Mouse (Mus musculus) hindbrain, embryonic 11.5 days (tissue): Measurements from ENCODE around the gene Mrgprg. TPM values are rescaled to one million over a fixed set of nuclear protein-coding genes. Genes with fewer than 3 reads are reported as not detected.
A peak's percentile ranks its signal among the peaks of the same experiment; 100 is the strongest.

ENCODE experiments used
- ATAC-seq: fragments of 200-750 bp; cut with Nextera tagmentation; 2 replicates; pipeline ENCODE4 v1.8.0; 2017; ENCODE audit warnings: mild to moderate bottlenecking, moderate TSS enrichment, moderate library complexity; ENCODE audit not compliant: low FRiP score
- DNase-seq: peaks from one replicate; pipeline ENCODE4 v3.0.0-alpha.2; 2015; ENCODE audit warnings: low spot score
- H3K27ac ChIP-seq: fragments of 300-500 bp; sonication (generic); 2 replicates; pipeline ENCODE4 v1.5.1; 2014; ENCODE audit warnings: mild to moderate bottlenecking, low read depth, low read length
- H3K27me3 ChIP-seq: fragments of 300-500 bp; sonication (generic); 2 replicates; pipeline ENCODE4 v1.6.1; 2014; ENCODE audit warnings: mild to moderate bottlenecking, low read length, moderate library complexity, mixed read lengths; ENCODE audit not compliant: control insufficient read depth, insufficient read depth
- H3K36me3 ChIP-seq: fragments of 300-500 bp; sonication (generic); 2 replicates; pipeline ENCODE4 v1.6.1; 2014; ENCODE audit warnings: mild to moderate bottlenecking, low read length, moderate library complexity, mixed read lengths; ENCODE audit not compliant: control insufficient read depth, insufficient read depth
- H3K4me1 ChIP-seq: fragments of 300-500 bp; sonication (generic); replicated peaks from 2 replicates; pipeline ENCODE4 v1.6.1; 2014; ENCODE audit warnings: low read length, mixed read lengths; ENCODE audit not compliant: control insufficient read depth, insufficient read depth
- H3K4me2 ChIP-seq: fragments of 300-500 bp; sonication (generic); replicated peaks from 2 replicates; pipeline ENCODE4 v1.6.1; 2014; ENCODE audit warnings: mild to moderate bottlenecking, low read depth, low read length
- H3K4me3 ChIP-seq: fragments of 300-500 bp; sonication (generic); 2 replicates; pipeline ENCODE4 v1.5.1; 2014; ENCODE audit warnings: low read depth, low read length
- H3K9ac ChIP-seq: fragments of 300-500 bp; sonication (generic); 2 replicates; pipeline ENCODE4 v1.6.1; 2014; ENCODE audit warnings: low read depth, low read length
- H3K9me3 ChIP-seq: fragments of 300-500 bp; sonication (generic); 2 replicates; pipeline ENCODE4 v1.6.1; 2016; ENCODE audit warnings: low read length; ENCODE audit not compliant: control insufficient read depth
- WGBS: fragments of 180-500 bp; shearing (Covaris S2); extraction: QIAGEN DNeasy Blood & Tissue Kit; methylation state at CpG from one replicate; pipeline ENCODE4 v1.1.7; 2014; 5-methylcytosine and 5-hydroxymethylcytosine counted together
- polyA plus RNA-seq: library from polyadenylated mRNA; unstranded; fragments of >200 nt; fragmentation: Nextera tagmentation; extraction: Ambion mirVana; gene quantifications from 2 replicates; pipeline ENCODE4 v1.2.1, GENCODE M21; 2014

The Mrgprg gene
- polyA plus RNA-seq, 1 experiment from 2014 or later: not detected

DNA sequence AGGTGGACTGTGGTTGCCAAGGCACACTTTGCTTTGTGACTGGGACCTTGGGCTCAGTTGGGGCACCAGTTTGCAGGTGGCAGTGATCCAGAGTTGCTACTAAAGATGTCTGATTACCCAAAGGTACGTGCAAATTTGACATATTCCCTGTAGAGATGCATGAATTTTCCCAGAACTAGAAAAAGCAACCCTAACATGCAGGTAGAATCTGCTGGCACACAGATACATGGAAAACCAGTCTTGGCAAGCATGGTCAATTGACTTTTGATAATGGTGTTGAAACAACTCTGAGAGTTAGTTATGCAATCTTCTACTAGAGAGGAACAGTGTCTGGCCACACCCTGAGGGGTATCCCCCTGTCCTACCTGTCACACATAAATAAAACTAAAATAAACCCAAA is 15.4 kb downstream of the Mrgprg start:
- Histone ChIP-seq H3K4me3 (no peak overlapping the region), H3K27me3 (peaks cover 8% of the 10 kb centered on the region), H3K9me3 (no peaks in the 10 kb centered on the region), H3K36me3 (no peaks in the 10 kb centered on the region), H3K4me2 (no peak overlapping the region), H3K9ac (no peak overlapping the region), H3K27ac (no peak overlapping the region), H3K4me1 (no peaks in the 10 kb centered on the region; the same call in 1 of the 2 replicates)
- WGBS: 81% methylated on average over 1 of the region's 1 CpGs
- ATAC-seq (no peak), DNase-seq (no peak)

DNA sequence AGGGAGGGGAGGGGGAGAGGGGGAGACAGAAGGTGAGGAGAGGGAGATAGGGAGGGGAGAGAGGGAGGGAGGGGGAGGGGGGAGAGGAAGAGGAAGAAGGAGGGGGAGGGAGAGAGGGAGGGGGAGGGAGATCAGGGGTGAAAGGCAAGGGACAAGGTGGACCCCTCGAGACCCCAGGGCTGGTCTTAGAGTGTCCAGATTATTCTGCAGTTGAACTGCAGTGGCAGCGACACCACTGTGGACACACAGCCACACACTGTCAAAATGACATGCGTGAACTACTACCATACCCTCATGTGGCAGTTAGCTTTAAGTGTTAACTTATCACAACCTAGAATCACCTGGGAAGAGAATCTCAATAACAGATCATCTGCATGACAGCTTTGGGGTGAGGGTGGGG is 17.7 kb downstream of the Mrgprg start:
- Histone ChIP-seq H3K36me3 (no peaks in the 10 kb centered on the region), H3K9ac (no peak overlapping the region), H3K4me3 (no peak overlapping the region), H3K9me3 (no peaks in the 10 kb centered on the region), H3K27me3 (no peaks in the 10 kb centered on the region), H3K27ac (no peak overlapping the region), H3K4me1 (no peaks in the 10 kb centered on the region), H3K4me2 (no peak overlapping the region)
- DNase-seq (no peak), ATAC-seq (no peak)
- 79% methylated on average over 3 of the region's 3 CpGs for WGBS

DNA sequence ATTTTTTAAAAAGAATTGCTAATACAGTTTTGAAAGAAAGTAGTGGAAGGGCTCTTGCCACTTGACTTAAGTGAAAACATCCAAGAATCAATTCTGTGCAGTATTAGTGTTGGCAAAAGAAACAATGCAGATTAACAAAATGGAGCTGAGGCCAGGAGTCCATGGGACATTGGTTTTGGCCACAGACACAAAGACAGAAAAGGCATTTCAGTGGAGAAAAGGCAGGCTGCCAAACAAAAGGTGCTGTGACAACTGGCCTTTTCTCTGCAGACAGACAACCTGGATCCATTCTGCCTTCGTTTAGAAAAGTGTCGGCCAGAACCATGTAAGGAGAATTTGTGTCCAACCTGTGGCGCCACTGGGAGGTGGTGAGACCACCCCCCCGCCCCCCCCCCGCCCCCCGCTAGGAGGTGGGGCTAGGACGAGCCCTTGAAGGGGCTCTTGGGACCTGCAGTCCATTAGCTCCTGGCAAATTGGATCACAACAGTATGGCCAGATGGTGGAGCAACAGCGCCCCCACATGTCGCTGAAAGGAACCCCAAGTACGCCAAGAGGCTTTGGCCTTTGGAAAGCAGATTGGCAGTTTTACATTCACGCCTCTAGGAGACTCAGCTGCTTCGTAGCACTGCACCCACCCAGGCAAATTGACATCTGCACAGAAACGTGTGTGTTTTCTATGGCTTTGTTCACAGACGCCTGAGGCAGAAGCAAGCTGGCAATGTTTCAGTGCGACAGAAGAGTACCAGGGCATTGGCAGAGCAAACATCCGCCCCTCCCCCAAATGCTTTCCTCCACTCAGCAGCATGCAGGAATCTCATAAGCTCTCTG is 18.5 kb downstream of the Mrgprg start:
- Histone ChIP-seq H3K27me3 (no peaks in the 10 kb centered on the region), H3K4me2 (peak overlapping the region; percentile 25), H3K4me3 (peak overlapping the region; percentile 12; the same call in 1 of the 2 replicates), H3K4me1 (no peaks in the 10 kb centered on the region), H3K9ac (0 out of 2 replicates have a peak overlapping the region, but pooled peaks have one; percentile 19), H3K27ac (no peak overlapping the region), H3K36me3 (no peaks in the 10 kb centered on the region), H3K9me3 (no peaks in the 10 kb centered on the region)
- ATAC-seq (peak; percentile 86), DNase-seq (peak; percentile 94)
- WGBS: 5% methylated on average over 16 of the region's 16 CpGs

DNA sequence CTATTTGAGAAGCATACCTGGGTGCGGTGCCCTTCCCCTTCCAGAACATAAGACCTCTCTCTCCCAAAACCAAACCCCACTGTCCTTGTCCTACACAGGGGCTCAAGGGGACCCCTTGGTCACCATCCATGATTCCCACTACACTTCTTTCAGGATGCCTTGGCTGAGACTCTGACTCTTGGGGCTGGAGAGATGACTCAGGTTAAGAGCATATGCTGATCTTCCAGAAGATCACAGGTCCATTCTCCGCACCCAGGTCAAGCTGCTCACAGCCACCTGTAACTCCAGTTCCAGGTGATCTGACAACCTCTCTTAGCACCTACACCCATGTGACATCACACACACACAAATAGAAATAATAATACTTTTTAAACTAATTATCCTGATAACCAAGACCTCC is 26.1 kb downstream of the Mrgprg start:
- H3K4me1 ChIP-seq: peaks cover 5% of the 10 kb centered on the region; the same call in 1 of the 2 replicates
- no peak for DNase-seq
- H3K4me2 ChIP-seq: peak overlapping the region; percentile 58
- 0 out of 2 replicates have a peak, but pooled peaks have one; percentile 12 for ATAC-seq
- H3K27me3 ChIP-seq: no peaks in the 10 kb centered on the region
- 26% methylated on average over 2 of the region's 2 CpGs for WGBS
- no peak overlapping the region for H3K27ac ChIP-seq
- H3K36me3 ChIP-seq: no peaks in the 10 kb centered on the region
- H3K4me3 ChIP-seq: peak overlapping the region; percentile 41
- peak overlapping the region; percentile 71; the same call in 1 of the 2 replicates for H3K9ac ChIP-seq
- H3K9me3 ChIP-seq: no peaks in the 10 kb centered on the region

DNA sequence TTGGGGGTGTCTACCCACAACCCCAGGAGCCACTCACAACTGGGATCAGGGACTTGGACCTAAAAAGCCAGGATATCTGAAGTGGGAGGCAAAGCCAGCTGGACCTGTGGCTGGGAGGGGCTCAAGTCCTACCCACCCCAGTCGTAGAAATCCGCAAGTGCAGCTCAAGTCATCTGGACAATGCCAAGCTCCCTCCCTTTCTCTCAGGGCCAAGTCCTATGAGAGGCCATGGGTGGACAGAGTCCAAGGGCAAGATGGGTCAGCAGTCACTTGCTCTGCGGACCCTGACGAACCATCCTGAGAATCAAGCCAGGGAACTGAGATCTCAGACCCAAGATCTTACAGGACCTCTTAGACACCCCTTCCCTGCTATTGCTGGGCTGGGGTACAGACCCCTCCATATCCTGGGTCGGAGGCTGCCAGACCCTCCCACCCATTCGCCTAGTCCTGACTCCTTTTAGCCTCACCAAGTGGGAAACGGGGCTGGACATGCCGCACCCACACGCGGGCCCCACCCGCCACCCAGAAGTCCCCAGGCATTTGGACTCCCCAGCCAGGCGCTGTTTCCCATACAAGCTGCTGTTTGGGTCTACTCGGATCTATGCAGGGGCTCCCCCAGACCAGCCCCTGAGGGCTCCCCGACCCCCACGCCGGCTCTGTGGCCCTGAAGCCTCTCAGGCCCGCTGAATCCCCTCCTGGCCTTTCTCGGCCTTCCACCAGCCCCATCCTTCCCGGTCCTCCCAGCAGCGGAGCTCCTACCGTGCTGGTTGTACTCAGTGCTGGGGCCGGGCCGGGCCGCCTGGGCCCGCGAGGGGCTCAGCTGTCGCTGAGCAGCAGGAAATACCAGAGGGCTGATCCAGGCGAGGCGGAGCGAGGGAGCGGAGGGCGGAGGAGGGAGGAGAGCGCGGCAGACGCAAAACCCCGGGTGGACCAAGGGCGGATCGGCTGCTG is 27.0 kb downstream of the Mrgprg start:
- Histone ChIP-seq H3K4me2 (peak overlapping the region; percentile 58), H3K9ac (peak overlapping the region; percentile 71), H3K27ac (no peak overlapping the region), H3K27me3 (no peaks in the 10 kb centered on the region), H3K9me3 (no peaks in the 10 kb centered on the region), H3K4me3 (peak overlapping the region; percentile 41), H3K4me1 (peaks cover 5% of the 10 kb centered on the region; the same call in 1 of the 2 replicates), H3K36me3 (no peaks in the 10 kb centered on the region)
- ATAC-seq (peak; percentile 92), DNase-seq (peak; percentile 84)
- WGBS: 4% methylated on average over 37 of the region's 38 CpGs

DNA sequence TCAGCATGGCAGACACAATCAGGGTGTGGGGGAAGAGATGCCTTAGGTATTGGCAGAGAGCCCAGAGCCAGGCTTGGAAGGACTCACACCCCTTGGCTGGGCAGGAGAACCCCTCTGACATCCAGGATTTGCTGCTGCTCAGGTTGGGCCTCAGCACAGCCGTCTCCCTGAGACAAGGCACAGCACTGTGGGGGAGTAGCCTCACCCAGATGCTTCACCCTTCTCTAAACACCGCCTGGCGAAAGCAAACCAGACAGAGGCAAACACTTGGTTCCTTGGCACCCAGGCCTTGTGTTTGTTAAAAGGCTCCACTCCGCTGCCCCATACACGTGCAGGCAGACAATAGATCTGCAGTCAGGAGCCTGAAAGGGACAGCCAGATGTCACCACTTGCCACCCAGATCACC is 28.2 kb downstream of the Mrgprg start:
- peak overlapping the region; percentile 58 for H3K4me2 ChIP-seq
- no peak overlapping the region for H3K27ac ChIP-seq
- DNase-seq (peak; percentile 34), ATAC-seq (no peak)
- no peaks in the 10 kb centered on the region for H3K27me3 ChIP-seq
- H3K9ac ChIP-seq: peak overlapping the region; percentile 71
- H3K4me1 ChIP-seq: peaks cover 5% of the 10 kb centered on the region; the same call in 1 of the 2 replicates
- no peaks in the 10 kb centered on the region for H3K9me3 ChIP-seq
- H3K36me3 ChIP-seq: no peaks in the 10 kb centered on the region
- H3K4me3 ChIP-seq: peak overlapping the region; percentile 41
- WGBS: 45% methylated on average over 5 of the region's 5 CpGs

DNA sequence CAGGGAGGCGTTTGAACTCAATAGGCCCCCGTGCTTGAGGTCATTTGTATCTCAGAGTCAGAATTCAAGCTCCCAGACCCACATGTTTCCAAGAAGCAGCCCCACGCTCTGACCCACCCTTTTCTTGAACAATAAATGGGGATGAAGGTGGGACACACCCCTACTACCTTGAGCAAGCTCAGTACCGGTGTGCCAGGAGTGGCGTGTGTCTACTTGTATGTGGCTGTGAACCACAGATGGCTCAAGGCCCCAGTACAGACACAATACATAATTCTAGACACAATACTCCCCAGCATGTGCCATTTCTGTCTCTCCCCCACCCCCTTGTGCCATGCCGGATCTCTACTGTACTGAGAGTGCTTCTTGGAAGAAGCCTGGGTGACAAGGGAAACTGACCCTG is 28.6 kb downstream of the Mrgprg start:
- H3K9me3 ChIP-seq: no peaks in the 10 kb centered on the region
- peaks cover 5% of the 10 kb centered on the region; the same call in 1 of the 2 replicates for H3K4me1 ChIP-seq
- no peaks in the 10 kb centered on the region for H3K36me3 ChIP-seq
- H3K4me3 ChIP-seq: peak overlapping the region; percentile 41; the same call in 1 of the 2 replicates
- WGBS: 85% methylated on average over 6 of the region's 6 CpGs
- H3K9ac ChIP-seq: peak overlapping the region; percentile 71
- DNase-seq (no peak), ATAC-seq (no peak)
- H3K4me2 ChIP-seq: peak overlapping the region; percentile 58; the same call in 1 of the 2 replicates
- no peak overlapping the region for H3K27ac ChIP-seq
- H3K27me3 ChIP-seq: no peaks in the 10 kb centered on the region

DNA sequence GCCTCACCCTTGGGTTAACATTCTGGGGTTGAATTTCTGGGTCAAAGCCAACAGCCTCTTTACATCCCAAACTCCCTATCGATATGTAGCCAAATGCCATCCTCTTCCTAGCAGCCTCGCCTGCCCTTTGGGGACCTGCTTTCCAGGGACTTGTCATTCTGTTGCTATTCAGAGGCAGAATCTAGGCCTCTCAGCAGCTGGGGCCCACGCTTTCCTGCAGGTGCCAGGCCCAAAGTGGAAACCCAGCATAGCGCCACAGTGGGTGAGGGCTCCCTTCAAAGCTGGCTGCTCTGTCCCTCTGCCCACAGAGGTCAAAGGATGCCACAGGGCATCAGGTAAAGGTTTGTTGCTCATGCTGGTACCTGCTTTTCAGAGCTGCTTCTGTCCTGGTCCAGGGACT is 33.0 kb downstream of the Mrgprg start:
- ATAC-seq (no peak), DNase-seq (no peak)
- no peaks in the 10 kb centered on the region for H3K36me3 ChIP-seq
- no peaks in the 10 kb centered on the region for H3K9me3 ChIP-seq
- 91% methylated on average over 4 of the region's 4 CpGs for WGBS
- H3K4me3 ChIP-seq: no peak overlapping the region
- H3K4me2 ChIP-seq: no peak overlapping the region
- H3K4me1 ChIP-seq: no peaks in the 10 kb centered on the region; the same call in 1 of the 2 replicates
- H3K27me3 ChIP-seq: no peaks in the 10 kb centered on the region
- H3K9ac ChIP-seq: no peak overlapping the region
- H3K27ac ChIP-seq: no peak overlapping the region
